Mouse (Mus musculus) hematopoietic stem cell, adult 5-6 weeks (primary cell): ENCODE measurements around the gene Rpl36-ps4. TPM values are rescaled to one million over a fixed set of nuclear protein-coding genes. Genes with fewer than 3 reads are reported as not detected.
A peak's percentile ranks its signal among the peaks of the same experiment; 100 is the strongest.

ENCODE experiments used
- ATAC-seq, 2 experiments: fragments of 125-278 bp in 1 of 2; replicated peaks in 1 of 2; 2 replicates each; pipeline ENCODE4 v1.8.0; 2016 to 2017; ENCODE audit warnings: inconsistent platforms in 2 of 2, mild to moderate bottlenecking in 2 of 2, moderate number of reproducible peaks in 2 of 2, low read depth in 1 of 2, moderate TSS enrichment in 1 of 2; ENCODE audit not compliant: low FRiP score in 2 of 2, poor library complexity in 2 of 2, severe bottlenecking in 2 of 2, insufficient read depth in 1 of 2, low TSS enrichment in 1 of 2
- total RNA-seq: library from RNA; stranded (forward); fragments of 172-1452, 232-1000 nt; gene quantifications from 2 replicates; pipeline ENCODE4 v1.2.3, GENCODE M21; 2017

Rpl36-ps4 gene
- not detected in 2 replicates for total RNA-seq

GRCm38 (mm10) chr17:87920677-87921076 is at the start of gene Rpl36-ps4:
Gene Rpl36-ps4 (plus strand): TSS chr17:87920977.
- no peak for ATAC-seq

GRCm38 (mm10) chr17:87871461-87872126 is 49.2 kb upstream of the Rpl36-ps4 start:
- ATAC-seq: no peak

GRCm38 (mm10) chr17:87872286-87872685 is 48.5 kb upstream of the Rpl36-ps4 start:
- ATAC-seq: no peak

GRCm38 (mm10) chr17:87873456-87873855 is 47.3 kb upstream of the Rpl36-ps4 start:
- no peak for ATAC-seq

- ATAC-seq: no peak
These were observed 46.8 kb upstream of the Rpl36-ps4 start for GRCm38 (mm10) chr17:87873943-87874342.

- no peak for ATAC-seq
These were observed 45.3 kb upstream of the Rpl36-ps4 start for GRCm38 (mm10) chr17:87875346-87875920.

- ATAC-seq: peak; percentile 54 to 56; a peak in 3 of 4 replicates
These were observed 44.3 kb upstream of the Rpl36-ps4 start for GRCm38 (mm10) chr17:87876295-87877000.

GRCm38 (mm10) chr17:87877207-87878073 is 43.3 kb upstream of the Rpl36-ps4 start:
- 0 out of 4 replicates have a peak, but pooled peaks of 1 of the 2 experiments have one; percentile 16 for ATAC-seq

GRCm38 (mm10) chr17:87878556-87879483 is 42.0 kb upstream of the Rpl36-ps4 start:
- no peak for ATAC-seq

GRCm38 (mm10) chr17:87879484-87880225 is 41.1 kb upstream of the Rpl36-ps4 start:
- ATAC-seq: no peak

GRCm38 (mm10) chr17:87882594-87882993 is 38.2 kb upstream of the Rpl36-ps4 start:
- ATAC-seq: peak; percentile 80 to 87

GRCm38 (mm10) chr17:87897175-87897574 is 23.6 kb upstream of the Rpl36-ps4 start:
- ATAC-seq: no peak

- no peak for ATAC-seq
These were observed 20.1 kb upstream of the Rpl36-ps4 start for GRCm38 (mm10) chr17:87900677-87901076.

GRCm38 (mm10) chr17:87901163-87901562 is 19.6 kb upstream of the Rpl36-ps4 start:
- no peak for ATAC-seq

GRCm38 (mm10) chr17:87903213-87903612 is 17.6 kb upstream of the Rpl36-ps4 start:
- ATAC-seq: no peak

- ATAC-seq: no peak
These were observed 17.1 kb upstream of the Rpl36-ps4 start for GRCm38 (mm10) chr17:87903725-87904124.
